Mouse (Mus musculus) kidney, postnatal 4 days (tissue): ENCODE measurements around the gene Tenm4.
A peak's percentile ranks its signal among the peaks of the same experiment; 100 is the strongest.

Source experiments
- DNase-seq, 2 experiments: peaks; one replicate each; pipeline ENCODE4 v3.0.0; 2021; ENCODE audit warnings: mixed read lengths in 2 of 2

Tenm4 gene

DNA sequence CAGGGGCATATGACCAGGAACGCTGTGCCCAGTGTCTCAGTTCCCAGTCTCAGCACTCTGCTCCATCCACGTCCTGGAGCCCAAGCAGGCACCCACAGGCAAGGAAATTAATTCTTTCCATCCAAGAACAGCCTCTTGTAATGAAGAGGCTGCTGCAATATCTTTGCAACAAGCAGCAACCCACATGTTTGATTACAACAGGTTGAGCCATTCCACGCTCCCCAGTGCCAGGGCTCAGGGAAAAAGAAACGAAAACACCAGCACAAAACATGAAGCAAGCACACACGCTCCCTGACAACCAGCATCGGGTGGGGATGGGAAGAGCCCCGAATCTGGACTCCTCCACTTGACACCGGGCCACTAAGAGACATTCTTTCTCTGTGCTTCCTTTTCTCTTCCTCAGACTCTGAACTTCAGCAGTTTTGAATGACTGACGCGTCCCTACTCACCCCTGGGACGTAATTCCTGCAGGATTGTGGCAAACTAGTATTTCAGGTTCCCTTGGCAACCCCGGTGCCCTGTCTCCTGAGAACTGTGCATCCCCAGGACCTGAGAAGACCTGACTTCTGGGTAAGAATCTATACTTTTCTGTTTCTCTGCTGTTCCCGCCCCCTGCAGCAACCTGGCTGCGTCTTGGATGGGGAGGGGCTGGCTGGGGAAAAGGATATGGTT, at the start of gene Tenm4:
Gene Tenm4 (plus strand): TSS at position 323 of the 672 bp plus-strand sequence.
- DNase-seq = no peak

- DNase-seq = no peak
Measured at GRCm38 (mm10) chr7:96130763-96131162, 40.3 kb upstream of the Tenm4 start.

- DNase-seq = no peak
Measured at GRCm38 (mm10) chr7:96131175-96131574, 39.9 kb upstream of the Tenm4 start.

DNA sequence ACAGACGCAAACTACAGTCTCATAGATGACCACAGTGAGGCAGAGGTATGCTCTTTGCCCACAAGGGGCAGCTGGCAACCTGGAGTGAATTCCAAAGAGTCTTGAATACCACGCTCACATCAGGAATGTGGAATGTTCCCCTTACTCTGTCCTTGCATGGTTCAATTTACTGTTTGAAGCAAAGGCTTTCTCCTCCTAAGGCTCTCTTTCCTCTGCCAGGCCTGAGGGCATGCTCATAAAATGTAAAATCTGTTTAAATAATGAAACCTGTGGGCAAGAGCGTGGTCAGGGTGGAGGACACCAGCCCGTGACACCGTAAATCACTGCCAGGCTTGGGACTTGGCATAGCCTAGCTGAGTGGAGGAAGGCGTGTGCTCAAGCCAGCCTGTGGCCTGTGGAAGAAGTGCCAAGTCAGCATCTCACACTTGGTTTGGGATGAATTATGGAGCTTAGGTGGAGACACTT, 34.5 kb upstream of the Tenm4 start:
- peak; percentile 39 to 48 for DNase-seq

DNA sequence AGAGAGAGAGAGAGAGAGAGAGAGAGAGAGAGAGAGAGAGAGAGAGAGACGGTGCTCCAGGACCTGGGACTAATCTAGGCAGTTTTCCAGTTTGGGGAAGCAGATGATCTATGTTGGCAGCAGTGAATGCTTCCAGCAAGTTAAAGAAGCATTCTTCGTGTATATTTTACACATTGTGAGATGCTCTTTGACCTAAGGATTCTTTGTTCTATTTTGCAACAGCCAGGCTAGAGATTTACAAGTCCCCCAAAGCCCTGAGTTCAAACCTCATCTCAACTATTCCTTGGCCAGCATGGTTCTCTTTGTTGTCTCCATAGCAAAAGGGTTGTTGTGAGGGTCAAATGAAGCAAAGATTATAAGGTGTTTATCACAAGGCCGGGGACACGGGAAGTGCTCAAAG, 29.2 kb upstream of the Tenm4 start:
- no peak for DNase-seq

GRCm38 (mm10) chr7:96142973-96143596, 28.0 kb upstream of the Tenm4 start:
- DNase-seq = no peak

DNA sequence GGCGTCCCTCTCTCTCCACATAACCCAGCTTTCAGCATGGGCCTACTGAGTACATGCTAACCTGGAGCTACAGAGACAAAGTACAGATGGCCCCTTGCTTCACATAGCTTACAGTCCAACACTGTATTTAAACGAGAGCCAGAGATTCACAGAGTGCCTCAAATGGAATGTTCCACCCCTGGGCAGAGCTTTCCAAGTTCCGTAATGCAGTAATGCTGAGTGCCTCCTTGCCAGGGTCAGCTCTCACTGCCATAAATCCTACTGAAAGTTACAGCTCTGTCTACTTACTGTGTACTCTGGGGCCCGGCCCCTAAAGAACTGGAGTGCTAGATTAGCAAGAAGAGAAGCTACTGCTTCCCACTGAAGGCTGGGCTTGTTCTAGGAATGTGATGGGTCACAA, 23.6 kb upstream of the Tenm4 start:
- DNase-seq = no peak

DNA sequence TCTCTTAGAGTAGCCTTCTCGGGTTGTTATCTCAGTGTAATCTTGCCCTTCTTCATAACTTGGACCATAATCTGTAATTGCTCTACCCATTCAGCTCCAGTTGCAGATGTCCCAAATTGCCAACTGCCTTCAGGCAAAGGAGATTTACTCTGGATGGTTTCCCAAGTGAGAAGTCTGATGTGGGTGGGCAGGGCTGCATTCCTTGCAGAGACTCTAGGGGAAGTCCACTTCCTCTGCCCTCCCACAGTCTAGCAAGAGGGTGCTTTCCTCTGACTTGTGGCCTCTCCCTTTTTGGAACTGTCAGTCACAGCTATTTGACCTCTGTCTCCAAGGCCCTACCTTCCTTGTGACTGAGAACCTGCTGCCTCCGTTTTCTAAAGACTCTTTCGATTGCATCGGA, 22.9 kb upstream of the Tenm4 start:
- no peak for DNase-seq

DNA sequence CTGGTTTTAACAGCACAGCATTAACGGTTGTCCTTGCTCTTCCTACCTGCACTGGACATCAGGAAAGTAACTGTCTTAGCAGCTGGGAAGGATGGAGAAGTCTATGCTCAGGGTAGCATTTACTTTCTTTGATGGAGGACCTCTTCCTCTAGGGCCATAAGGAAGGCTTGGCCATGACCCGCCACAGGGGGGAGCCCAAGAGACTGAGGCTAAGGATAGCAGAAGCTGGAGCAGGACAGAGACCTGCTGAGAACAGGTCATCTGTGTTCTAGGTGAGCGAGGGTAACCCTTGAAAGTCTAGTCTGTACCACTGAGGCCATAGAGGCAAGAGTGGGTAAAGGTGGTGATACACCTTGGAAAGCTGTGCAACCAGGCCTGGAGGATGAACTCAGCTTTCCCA, 19.8 kb upstream of the Tenm4 start:
- DNase-seq = peak; percentile 77 to 79

DNA sequence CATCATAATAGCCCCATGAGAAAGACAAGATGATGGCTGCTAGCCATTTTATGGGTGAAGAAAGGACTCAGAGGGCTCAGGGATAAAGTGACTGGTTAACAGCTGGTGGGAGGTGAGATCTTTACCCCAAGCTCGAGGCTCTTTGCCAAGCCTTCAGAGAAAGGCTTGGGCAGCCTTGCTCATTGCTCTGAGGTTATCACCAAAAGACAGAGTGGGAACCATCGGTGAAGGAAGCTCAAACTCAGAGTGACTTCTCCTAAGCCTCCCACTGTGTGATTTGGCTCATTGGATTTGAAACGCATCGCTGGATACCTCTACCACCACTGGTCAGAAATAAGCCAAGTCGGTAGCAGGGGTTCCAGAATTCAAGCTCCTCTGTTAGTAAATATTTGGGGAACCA, 19.1 kb upstream of the Tenm4 start:
- no peak for DNase-seq

DNA sequence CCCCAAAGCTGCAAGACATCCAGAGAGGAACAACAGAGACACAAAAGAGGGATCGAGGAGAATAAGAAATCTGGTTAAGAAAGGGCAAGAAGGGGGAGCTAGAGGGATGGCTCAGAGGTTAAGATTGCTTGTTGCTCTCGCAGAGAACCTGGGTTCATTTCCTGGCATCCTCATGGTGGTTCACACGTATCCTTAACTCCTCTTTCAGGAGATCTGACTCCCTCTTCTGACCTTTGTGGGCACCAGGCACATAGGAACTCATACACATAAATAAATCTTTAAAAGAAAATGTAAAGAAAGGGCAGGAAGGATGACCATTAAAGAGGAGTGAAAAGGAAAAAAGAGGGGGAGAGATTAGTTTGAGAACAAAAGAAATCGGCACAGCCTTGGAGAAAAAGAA, 18.6 kb upstream of the Tenm4 start:
- no peak for DNase-seq

GRCm38 (mm10) chr7:96152924-96153359, 18.1 kb upstream of the Tenm4 start:
- peak; percentile 80 to 87 for DNase-seq

DNA sequence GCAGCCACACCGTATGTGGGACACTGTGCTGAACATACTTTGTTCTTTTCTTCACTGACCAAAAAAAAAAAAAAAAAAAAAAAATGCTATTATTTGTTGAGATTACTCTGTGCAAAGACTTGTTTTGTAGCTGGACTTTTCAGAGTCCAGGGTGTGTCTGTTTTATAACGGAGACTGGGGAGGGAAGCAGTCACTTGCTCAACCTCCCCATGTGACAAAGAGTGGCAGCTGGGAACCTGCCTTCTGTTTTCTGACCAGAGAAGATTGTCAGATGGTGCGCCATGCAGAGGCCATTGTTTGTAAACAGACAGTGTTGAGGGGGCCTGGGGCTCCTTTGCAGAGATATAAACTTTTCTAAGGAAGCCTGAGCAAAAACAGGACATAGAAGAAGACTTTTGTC, 17.0 kb upstream of the Tenm4 start:
- DNase-seq = no peak

DNA sequence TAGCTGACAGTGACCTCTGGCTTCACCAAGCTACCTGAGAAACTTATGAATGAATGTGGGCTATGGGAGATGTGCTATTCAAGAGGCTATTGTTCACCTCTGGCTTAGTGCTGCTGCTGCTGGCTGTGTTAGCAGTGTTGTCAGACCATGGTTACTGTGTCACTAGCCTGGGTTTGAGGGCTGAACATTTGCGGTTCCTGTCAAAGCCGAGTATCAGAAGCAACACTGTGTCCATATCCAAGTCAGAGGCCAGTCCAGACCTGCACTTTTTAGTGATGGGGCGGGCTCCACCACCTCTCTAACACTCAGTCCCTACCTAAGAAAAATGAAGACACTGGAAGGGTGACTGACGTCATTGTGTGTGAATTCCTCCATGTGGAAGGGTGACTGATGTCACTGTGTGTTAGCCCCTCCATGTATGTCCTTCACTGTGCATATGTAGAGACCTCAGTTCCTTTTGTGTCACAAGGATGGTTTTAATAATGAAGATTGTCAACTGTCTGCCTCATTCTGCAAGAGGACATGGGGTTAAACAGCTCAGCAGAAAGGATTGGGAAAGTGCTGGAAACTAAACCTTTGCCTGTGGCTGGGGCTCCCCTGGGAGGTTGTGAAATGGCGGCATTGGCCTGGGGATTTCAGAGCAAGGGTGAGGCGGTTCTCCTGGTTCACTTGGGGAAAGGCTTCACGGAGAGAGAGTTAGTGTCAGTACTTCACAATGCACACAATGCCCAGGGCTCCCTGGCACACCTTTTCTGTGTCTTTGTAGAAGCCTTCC, 14.4 kb upstream of the Tenm4 start:
- DNase-seq = no peak

- DNase-seq = no peak
Measured at GRCm38 (mm10) chr7:96164141-96164540, 6.9 kb upstream of the Tenm4 start.

DNA sequence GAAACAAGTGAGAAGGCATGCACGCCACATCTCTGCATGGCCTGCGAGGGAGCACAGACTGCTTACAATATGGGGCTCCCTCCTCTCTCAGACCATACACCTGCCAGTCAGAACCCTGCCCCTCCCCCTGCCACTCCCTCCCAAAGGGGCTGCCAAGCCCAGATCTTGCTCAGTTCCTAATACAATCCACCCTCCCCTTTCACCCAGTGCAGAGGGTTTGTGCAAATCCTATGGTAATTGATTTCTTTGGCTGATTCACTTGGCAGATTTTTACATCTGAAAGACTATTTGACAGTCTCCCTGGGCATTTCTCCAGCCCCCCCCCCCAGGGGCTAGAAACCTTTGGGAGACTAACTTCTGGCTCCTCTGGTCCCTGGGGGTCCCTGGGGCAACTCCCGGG, 2.1 kb upstream of the Tenm4 start:
- peak in 1 of 2 experiments; percentile 32 for DNase-seq

DNA sequence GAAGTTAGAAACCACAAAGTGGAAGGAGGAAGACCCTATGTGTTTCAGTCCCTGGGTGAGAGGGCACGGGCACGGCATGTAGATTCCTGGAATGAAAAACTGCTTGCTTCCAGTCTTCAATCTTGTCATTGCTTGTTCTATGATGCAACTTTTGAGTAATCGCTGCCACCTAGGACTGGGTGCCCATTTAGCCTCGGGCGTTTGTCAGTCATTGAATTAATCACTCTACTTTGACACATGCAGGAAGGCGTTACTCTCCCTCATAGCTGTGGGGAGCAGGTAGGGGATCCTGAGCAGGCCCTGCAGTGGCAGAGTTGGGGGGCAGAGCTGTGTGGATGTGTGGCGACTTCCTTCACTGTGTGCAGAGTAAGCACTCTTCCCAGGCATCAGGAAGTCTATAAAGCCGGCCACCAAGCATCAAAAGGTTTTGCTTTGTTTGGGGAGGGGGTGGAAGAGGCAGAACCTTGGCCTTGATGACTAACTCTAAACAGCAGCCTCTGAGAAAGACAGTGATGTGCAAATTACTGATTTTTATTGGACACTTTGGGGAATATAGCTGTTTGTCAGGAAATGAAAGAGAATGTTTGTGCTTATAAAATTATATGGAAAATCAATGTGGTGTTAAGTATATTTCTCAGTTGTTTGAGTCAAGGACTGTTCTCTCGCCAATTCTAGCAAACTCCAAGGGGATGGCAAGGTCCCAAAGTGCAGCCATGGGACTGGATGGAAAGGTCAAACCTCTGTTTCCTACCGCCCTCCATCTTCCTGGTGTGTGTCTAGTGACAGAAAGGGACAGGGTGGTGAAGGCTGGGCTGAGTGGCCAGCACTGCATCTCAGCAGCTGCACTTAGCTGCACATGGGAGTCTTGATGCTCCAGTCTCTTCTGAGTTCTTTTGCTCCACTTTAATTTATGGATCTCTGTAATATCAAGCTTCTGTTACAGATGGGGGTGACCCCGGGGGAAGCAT, 834 bp downstream of the Tenm4 start:
- DNase-seq = no peak

- DNase-seq = no peak
Measured at GRCm38 (mm10) chr7:96176781-96177180, 5.7 kb downstream of the Tenm4 start.

GRCm38 (mm10) chr7:96181751-96182150, 10.7 kb downstream of the Tenm4 start:
- DNase-seq = no peak

DNA sequence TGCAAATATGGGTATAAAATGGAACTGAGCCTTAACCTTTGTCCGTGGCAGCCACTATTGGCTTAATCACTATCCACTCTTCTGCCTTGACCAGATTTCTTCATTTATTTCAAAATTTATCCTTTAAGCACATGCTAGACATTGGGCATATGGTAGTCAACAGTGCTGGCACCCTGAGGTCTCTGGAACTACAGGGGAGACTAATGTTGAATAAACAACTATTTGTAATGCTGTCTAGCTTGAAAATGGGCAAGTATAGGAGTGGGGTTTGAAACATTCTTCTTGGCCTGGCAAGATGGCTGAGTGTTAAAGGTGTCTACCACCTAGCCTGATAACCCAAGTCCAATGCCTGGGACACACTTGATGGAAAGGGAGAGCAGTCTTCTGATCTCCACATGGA, 12.1 kb downstream of the Tenm4 start:
- DNase-seq = no peak

- no peak for DNase-seq
Measured at GRCm38 (mm10) chr7:96185411-96185810, 14.4 kb downstream of the Tenm4 start.

DNA sequence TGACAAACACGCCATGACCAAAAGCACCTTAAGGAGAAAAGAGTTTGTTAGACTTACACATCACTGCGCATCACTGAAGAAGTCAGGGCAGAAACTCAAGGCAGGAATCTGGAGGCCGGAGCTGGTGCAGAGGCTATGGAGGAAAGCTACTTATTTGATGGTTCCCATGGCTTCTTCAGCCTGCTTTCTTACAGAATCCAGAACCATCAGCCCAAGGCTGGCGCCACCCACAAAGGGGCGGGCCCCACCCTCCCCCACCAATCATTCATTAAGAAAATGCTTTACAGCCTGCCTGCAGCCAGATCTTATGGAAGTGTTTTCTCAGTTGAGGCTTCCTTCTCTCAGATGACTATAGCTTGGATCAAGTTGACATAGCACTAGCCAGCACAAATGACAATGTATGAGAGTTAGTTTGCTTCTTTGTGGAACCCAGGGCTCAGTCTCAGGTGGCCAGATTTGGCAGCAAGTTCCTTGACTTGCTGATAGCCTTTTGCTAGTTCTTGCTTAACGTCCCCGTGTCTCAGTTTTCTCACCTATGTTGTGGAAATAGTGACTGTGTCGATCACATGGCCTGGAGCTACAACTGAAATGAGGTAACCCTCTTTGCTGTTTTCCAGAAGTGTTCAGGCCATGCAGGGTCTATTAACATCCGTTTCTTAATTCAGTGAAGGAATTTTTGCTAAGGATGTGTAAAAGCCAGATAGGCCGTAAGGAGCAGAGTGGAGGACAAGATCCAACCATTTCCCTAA, 32.9 kb downstream of the Tenm4 start:
- DNase-seq = peak; percentile 27 to 37
